Mouse (Mus musculus) cerebellum, adult 2 months (tissue): ENCODE measurements around the gene Insc.

ENCODE experiments used
- CTCF ChIP-seq: fragments of 200-500 bp; IDR thresholded peaks from 2 replicates; pipeline ENCODE4 v1.5.1; 2011; ENCODE audit warnings: low read depth, mild to moderate bottlenecking, control low read depth, low read length, moderate library complexity, borderline replicate concordance; ENCODE audit not compliant: insufficient read depth
- POLR2A ChIP-seq: fragments of 200-500 bp; IDR thresholded peaks from 2 replicates; pipeline ENCODE4 v1.6.1; 2011; ENCODE audit warnings: low read length, control low read depth, borderline replicate concordance; ENCODE audit not compliant: insufficient read depth

- no peak for TF ChIP-seq POLR2A
- peak; percentile 96 for TF ChIP-seq CTCF
Measured at GRCm38 (mm10) chr7:114817291-114817806, 73.9 kb downstream of the Insc start.
